Mouse (Mus musculus): ENCODE results near the gene Tnrc6c. TPM values are rescaled to one million over a fixed set of nuclear protein-coding genes. Genes with fewer than 3 reads are reported as not detected.

The Tnrc6c gene
- polyA plus RNA-seq (2015; fragmentation: Nextera tagmentation; extraction: Ambion mirVana), result 29.2 and 31.0 TPM in 2 replicates

DNA sequence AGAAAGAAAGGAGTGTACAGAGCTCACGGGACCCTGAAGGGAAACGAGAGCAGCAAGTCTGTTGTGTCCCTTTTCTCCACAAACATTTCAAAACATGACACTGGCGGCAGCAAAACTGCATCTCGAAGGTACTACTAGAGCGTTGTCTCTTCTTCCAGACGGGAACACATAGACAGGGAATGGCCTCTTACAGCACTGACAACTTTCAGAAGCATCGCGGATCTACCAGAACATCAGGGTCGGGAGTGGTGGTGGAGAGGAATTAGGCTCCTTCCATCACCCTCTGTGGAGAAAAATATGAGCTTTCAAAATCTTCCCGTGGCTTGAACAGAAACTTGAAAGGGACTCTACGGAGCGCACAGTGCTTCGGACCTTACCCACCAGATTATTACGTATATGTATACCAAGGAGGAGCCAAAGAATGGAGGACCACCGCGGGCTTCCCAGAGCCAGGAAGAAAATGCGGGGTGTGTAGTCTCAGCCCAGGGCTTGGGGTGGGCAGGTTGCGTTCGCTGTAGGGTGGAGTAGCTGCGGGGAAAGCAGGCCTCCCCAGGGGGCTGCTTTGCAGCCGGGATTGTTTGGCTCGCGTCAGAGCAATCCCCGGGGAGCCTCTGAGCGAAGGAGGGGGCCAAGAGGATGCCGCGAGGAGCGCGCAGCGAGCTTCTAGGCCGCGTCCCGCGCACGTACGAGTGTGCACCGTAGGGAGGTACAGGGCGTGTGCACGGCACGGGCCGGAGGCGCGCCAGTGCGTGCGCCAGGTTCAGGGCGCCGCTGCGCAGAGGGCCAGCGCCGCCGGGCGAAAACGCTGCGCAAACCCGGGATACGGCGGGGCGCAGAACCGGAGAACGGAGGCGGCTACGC is at the start of gene Tnrc6c:
Tnrc6c (plus strand) TSS at position 799 of the 861 bp plus-strand sequence.
- H3K4me3 ChIP-seq, result peak within 1 kb of the TSS; percentile 93
- H3K27me3 ChIP-seq, result no peaks in the 10 kb centered on the region
- under 1% methylated on average over 62 of the region's 62 CpGs for WGBS
- H3K4me1 ChIP-seq, result peaks cover 34% of the 10 kb centered on the region
- no peaks in the 10 kb centered on the region for H3K36me3 ChIP-seq
- H3K9me3 ChIP-seq, result no peaks in the 10 kb centered on the region
- peak within 1 kb of the TSS; percentile 99 for H3K27ac ChIP-seq (replicated peaks)
- peak; percentile 94 for ATAC-seq (replicated peaks)
- H3K9ac ChIP-seq (replicated peaks), result peak within 1 kb of the TSS; percentile 85
- peak within 1 kb of the TSS; percentile 63 for H3K4me2 ChIP-seq (replicated peaks)

- Histone ChIP-seq H3K36me3 (no peaks in the 10 kb centered on the region), H3K4me3 (no peak overlapping the region), H3K9ac (replicated peaks) (no peak overlapping the region), H3K27me3 (no peaks in the 10 kb centered on the region), H3K4me1 (peaks cover 39% of the 10 kb centered on the region), H3K27ac (replicated peaks) (no peak overlapping the region), H3K9me3 (no peaks in the 10 kb centered on the region), H3K4me2 (replicated peaks) (no peak overlapping the region)
- no peak for ATAC-seq (replicated peaks)
- 31% methylated on average over 9 of the region's 9 CpGs for WGBS
Observed at GRCm38 (mm10) chr11:117606137-117606536, 48.0 kb upstream of the Tnrc6c start.

DNA sequence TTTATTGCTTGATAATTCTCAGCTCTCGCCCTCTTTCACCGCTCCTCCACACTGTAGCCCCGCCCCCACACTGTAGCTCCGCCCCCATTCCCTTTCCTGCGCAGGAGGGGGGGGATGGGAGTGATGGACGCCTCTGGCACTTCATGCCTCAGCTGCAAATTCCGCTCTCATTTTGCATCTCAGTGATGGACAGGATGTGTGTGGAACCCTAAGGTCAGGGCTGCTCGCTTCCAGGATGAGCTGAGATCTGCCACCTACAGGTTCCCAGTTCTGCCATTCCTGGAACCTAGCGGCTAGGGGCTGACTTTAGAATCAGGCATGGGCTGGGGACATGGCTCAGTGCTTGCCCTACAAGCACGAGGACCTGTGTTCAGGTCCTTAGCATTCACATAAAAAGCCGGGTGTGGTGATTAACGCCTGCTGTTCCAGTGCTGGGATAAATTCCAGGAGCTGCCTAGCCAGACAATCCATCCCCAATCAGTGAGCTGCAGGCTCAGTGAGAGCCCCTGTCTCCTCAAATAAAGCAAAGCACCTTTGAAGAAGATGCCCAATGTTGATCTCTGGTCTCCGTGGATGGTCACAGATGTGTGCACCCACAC is 47.4 kb upstream of the Tnrc6c start:
- WGBS, result 7% methylated on average over 13 of the region's 13 CpGs
- Histone ChIP-seq H3K4me1 (peaks cover 43% of the 10 kb centered on the region), H3K36me3 (no peaks in the 10 kb centered on the region), H3K4me3 (no peak overlapping the region), H3K27me3 (no peaks in the 10 kb centered on the region), H3K9me3 (no peaks in the 10 kb centered on the region), H3K4me2 (replicated peaks) (no peak overlapping the region; the same call in 1 of the 2 replicates), H3K27ac (replicated peaks) (peak overlapping the region; percentile 49), H3K9ac (replicated peaks) (no peak overlapping the region)
- no peak for ATAC-seq (replicated peaks)

DNA sequence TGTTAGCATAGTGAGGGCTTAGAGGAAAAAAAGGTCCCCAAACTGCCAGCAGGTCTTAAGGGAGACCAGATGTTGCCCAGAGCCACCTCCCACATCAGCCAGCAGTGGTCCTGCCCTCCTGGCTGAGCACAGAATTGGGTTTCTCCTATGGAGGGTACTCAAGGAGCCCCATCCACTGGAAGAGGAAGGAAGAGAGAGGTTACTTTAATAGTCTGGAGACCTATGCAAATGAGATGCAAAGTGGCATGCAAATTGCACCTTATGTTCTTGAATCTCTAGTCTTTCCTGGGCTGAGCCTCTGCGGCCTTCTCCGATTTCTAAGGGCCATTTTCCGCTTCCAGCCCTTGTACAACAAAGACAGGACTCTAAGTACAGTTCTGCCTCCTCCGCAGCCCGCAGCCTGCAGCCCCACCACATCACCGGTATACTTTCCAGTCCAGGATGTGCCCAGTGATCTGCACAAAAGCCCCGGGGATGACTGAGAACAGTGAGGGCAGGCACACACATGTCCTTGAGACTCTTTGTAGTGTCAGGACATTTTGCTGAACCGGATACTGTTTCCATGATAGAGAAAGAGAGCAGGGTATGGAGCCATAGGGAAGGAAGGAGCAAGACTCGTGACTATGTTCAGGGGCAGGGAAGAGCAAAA is 45.8 kb upstream of the Tnrc6c start:
- H3K9me3 ChIP-seq, result no peaks in the 10 kb centered on the region
- H3K4me2 ChIP-seq (replicated peaks), result no peak overlapping the region
- H3K9ac ChIP-seq (replicated peaks), result peak overlapping the region; percentile 2; the same call in 1 of the 2 replicates
- no peaks in the 10 kb centered on the region for H3K27me3 ChIP-seq
- ATAC-seq (replicated peaks), result peak; percentile 29; the same call in 1 of the 2 replicates
- WGBS, result 31% methylated on average over 9 of the region's 9 CpGs
- H3K36me3 ChIP-seq, result no peaks in the 10 kb centered on the region
- H3K4me3 ChIP-seq, result no peak overlapping the region
- peaks cover 51% of the 10 kb centered on the region for H3K4me1 ChIP-seq
- peak overlapping the region; percentile 46 for H3K27ac ChIP-seq (replicated peaks)

- Histone ChIP-seq H3K27ac (replicated peaks) (no peak overlapping the region), H3K27me3 (no peaks in the 10 kb centered on the region), H3K36me3 (no peaks in the 10 kb centered on the region), H3K4me3 (no peak overlapping the region), H3K9ac (replicated peaks) (no peak overlapping the region), H3K9me3 (no peaks in the 10 kb centered on the region), H3K4me1 (peaks cover 50% of the 10 kb centered on the region), H3K4me2 (replicated peaks) (no peak overlapping the region)
- no peak for ATAC-seq (replicated peaks)
- 21% methylated on average over 7 of the region's 7 CpGs for WGBS
Observed at GRCm38 (mm10) chr11:117608976-117609375, 45.1 kb upstream of the Tnrc6c start.

- H3K36me3 ChIP-seq, result no peaks in the 10 kb centered on the region
- H3K4me2 ChIP-seq (replicated peaks), result no peak overlapping the region
- no peaks in the 10 kb centered on the region for H3K9me3 ChIP-seq
- ATAC-seq (replicated peaks), result no peak
- peaks cover 43% of the 10 kb centered on the region for H3K4me1 ChIP-seq
- no peaks in the 10 kb centered on the region for H3K27me3 ChIP-seq
- no peak overlapping the region for H3K4me3 ChIP-seq
- no peak overlapping the region for H3K27ac ChIP-seq (replicated peaks)
- no peak overlapping the region for H3K9ac ChIP-seq (replicated peaks)
Observed at GRCm38 (mm10) chr11:117610589-117610988, 43.5 kb upstream of the Tnrc6c start.

DNA sequence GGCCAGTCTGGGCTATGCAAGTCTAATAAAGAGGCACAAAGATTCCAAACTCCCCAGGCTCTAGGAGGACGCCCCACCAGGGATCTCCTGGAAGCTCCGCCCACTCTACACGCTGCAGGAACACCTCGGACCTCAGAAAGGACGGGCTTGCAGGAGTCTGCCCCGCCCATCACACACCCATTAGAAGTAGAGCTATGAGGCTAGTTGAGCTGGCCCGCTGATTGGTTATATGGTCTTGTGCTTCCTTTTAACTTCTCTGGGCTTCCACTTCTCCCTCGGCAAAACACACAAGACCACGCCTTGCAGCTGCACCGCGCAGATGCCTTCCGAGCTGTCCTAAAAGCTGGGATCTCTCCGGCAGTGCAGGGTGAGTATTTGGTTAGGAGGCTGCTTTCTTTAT is 43.0 kb upstream of the Tnrc6c start:
- no peaks in the 10 kb centered on the region for H3K27me3 ChIP-seq
- peak overlapping the region; percentile 24 for H3K4me2 ChIP-seq (replicated peaks)
- no peak overlapping the region for H3K9ac ChIP-seq (replicated peaks)
- H3K4me3 ChIP-seq, result no peak overlapping the region
- ATAC-seq (replicated peaks), result no peak
- H3K4me1 ChIP-seq, result peaks cover 38% of the 10 kb centered on the region
- H3K9me3 ChIP-seq, result no peaks in the 10 kb centered on the region
- WGBS, result 14% methylated on average over 13 of the region's 13 CpGs
- no peak overlapping the region for H3K27ac ChIP-seq (replicated peaks)
- H3K36me3 ChIP-seq, result no peaks in the 10 kb centered on the region

DNA sequence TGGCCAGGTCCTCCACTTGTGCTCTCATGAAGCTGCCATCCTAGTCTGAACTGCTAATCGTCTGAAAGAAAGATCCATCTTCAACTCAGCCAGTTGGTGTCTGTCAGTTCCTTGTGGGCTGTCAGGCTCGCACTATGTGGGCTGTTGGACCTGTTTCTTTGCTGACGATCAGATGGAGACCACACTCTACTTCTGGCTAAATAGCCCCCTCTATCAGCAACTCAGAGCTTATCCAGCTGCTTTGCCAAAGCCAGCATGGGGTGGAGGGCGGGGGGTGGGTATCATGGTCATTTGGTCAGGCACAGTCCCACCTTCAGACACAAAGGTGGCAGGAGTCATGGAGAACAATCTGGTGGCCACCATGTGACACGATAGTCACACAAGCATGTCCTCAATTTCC is 42.2 kb upstream of the Tnrc6c start:
- Histone ChIP-seq H3K9ac (replicated peaks) (no peak overlapping the region), H3K36me3 (no peaks in the 10 kb centered on the region), H3K4me2 (replicated peaks) (no peak overlapping the region), H3K9me3 (no peaks in the 10 kb centered on the region), H3K4me1 (peaks cover 31% of the 10 kb centered on the region), H3K4me3 (no peak overlapping the region), H3K27ac (replicated peaks) (no peak overlapping the region), H3K27me3 (no peaks in the 10 kb centered on the region)
- ATAC-seq (replicated peaks), result no peak
- 48% methylated on average over 5 of the region's 5 CpGs for WGBS

DNA sequence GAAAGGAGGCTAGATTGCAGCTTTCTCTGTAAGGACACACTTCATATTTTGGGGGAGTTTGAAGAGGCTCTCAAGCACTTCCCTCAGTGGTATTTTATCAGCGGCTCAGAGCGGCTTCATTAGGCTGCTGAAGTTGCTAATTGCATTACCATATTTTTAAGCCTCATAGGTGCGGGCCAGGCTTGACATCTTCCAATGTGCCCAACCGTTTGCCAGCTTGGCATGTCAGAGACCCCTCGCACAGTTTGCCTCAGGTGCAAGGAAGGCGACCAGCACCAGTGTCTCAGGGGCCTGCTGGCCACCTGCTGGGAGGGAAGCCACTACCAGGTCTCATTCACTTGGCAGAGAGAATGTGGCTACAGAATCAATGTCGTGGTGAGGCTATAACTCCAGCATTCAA is 41.2 kb upstream of the Tnrc6c start:
- no peaks in the 10 kb centered on the region for H3K9me3 ChIP-seq
- H3K27me3 ChIP-seq, result no peaks in the 10 kb centered on the region
- no peaks in the 10 kb centered on the region for H3K36me3 ChIP-seq
- no peak overlapping the region for H3K4me3 ChIP-seq
- peaks cover 36% of the 10 kb centered on the region for H3K4me1 ChIP-seq
- WGBS, result 34% methylated on average over 7 of the region's 7 CpGs
- no peak for ATAC-seq (replicated peaks)
- no peak overlapping the region for H3K4me2 ChIP-seq (replicated peaks)
- H3K9ac ChIP-seq (replicated peaks), result no peak overlapping the region
- H3K27ac ChIP-seq (replicated peaks), result no peak overlapping the region; the same call in 1 of the 2 replicates

DNA sequence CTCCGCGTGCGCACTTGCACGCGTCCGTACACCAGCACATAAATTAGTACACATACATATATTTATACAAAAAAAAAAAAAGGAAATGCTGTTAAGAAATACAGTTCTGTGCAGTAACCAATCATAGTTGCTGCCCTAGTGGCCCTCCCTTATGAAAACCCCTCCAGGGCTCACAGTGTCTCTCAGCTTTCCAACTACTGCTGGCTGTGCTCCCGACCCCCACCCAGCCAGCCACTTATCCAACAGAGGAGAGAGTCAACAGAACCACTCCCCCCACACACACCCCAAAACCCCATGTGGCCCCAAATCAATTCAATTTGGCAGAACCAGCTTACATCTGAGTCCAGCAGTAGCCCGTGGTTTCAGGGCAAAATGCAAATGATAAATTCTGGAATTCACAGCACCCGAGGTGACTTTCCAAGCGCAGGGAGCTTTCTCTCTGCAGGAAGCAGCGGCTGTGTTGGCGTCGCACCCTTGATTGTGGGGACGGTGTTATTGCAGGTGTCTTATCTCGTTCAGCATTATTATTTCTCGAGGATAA is 36.7 kb upstream of the Tnrc6c start:
- H3K4me3 ChIP-seq, result no peak overlapping the region
- peaks cover 29% of the 10 kb centered on the region for H3K4me1 ChIP-seq
- no peaks in the 10 kb centered on the region for H3K9me3 ChIP-seq
- ATAC-seq (replicated peaks), result no peak
- peak overlapping the region; percentile 23 for H3K4me2 ChIP-seq (replicated peaks)
- H3K27me3 ChIP-seq, result no peaks in the 10 kb centered on the region
- 21% methylated on average over 16 of the region's 16 CpGs for WGBS
- peak overlapping the region; percentile 13 for H3K27ac ChIP-seq (replicated peaks)
- H3K36me3 ChIP-seq, result no peaks in the 10 kb centered on the region
- H3K9ac ChIP-seq (replicated peaks), result 0 out of 2 replicates have a peak overlapping the region, but pooled peaks have one; percentile 6

DNA sequence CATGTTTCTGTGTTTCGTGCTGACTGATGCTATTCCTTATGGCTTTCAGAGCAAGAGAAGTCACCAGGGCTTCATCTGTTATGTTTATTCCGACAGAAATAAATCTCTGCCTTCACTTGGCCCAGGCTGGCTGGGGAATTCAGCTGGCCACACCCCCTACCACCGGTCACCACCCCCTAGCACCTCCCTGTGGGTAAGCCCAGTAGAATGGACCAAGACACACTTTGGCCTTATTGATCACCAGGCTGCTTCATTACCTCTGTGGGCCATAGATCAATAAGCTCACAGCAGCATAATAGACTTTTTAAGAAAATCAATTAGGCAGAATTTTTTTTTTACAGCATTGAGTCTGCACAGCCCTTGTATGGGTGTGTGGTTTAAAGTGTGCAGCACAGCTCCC is 35.9 kb upstream of the Tnrc6c start:
- WGBS, result 13% methylated on average over 3 of the region's 3 CpGs
- Histone ChIP-seq H3K4me1 (peaks cover 23% of the 10 kb centered on the region), H3K9me3 (no peaks in the 10 kb centered on the region), H3K4me2 (replicated peaks) (no peak overlapping the region), H3K4me3 (no peak overlapping the region), H3K9ac (replicated peaks) (0 out of 2 replicates have a peak overlapping the region, but pooled peaks have one; percentile 6), H3K27ac (replicated peaks) (peak overlapping the region; percentile 13), H3K27me3 (no peaks in the 10 kb centered on the region), H3K36me3 (no peaks in the 10 kb centered on the region)
- ATAC-seq (replicated peaks), result no peak

- Histone ChIP-seq H3K27ac (replicated peaks) (peak overlapping the region; percentile 13), H3K9ac (replicated peaks) (no peak overlapping the region), H3K4me2 (replicated peaks) (no peak overlapping the region), H3K27me3 (no peaks in the 10 kb centered on the region), H3K9me3 (no peaks in the 10 kb centered on the region), H3K4me1 (peaks cover 23% of the 10 kb centered on the region), H3K4me3 (no peak overlapping the region), H3K36me3 (no peaks in the 10 kb centered on the region)
- ATAC-seq (replicated peaks), result no peak
- 60% methylated on average over 7 of the region's 7 CpGs for WGBS
Observed at GRCm38 (mm10) chr11:117618774-117619173, 35.3 kb upstream of the Tnrc6c start.

All from forebrain, embryonic 15.5 days (tissue).